Mouse (Mus musculus) thymus, postnatal 0 days (tissue): Measurements from ENCODE around the gene Itga6. TPM values are rescaled to one million over a fixed set of nuclear protein-coding genes. Genes with fewer than 3 reads are reported as not detected.
"Not testable (repeated sequence)": the region's sequence is repeated elsewhere in the genome, so short reads cannot be mapped to it uniquely, and the experiment has no call there.

ENCODE experiments used
- DNase-seq: peaks from one replicate; pipeline ENCODE4 v3.0.0-alpha.2; 2015; ENCODE audit warnings: low spot score
- polyA plus RNA-seq: library from polyadenylated mRNA; unstranded; fragments of >200 nt; fragmentation: Nextera tagmentation; extraction: Ambion mirVana; gene quantifications from 2 replicates; pipeline ENCODE4 v1.2.1, GENCODE M21; 2015

Itga6 gene
- polyA plus RNA-seq: 34.9 and 37.8 TPM in 2 replicates

DNA sequence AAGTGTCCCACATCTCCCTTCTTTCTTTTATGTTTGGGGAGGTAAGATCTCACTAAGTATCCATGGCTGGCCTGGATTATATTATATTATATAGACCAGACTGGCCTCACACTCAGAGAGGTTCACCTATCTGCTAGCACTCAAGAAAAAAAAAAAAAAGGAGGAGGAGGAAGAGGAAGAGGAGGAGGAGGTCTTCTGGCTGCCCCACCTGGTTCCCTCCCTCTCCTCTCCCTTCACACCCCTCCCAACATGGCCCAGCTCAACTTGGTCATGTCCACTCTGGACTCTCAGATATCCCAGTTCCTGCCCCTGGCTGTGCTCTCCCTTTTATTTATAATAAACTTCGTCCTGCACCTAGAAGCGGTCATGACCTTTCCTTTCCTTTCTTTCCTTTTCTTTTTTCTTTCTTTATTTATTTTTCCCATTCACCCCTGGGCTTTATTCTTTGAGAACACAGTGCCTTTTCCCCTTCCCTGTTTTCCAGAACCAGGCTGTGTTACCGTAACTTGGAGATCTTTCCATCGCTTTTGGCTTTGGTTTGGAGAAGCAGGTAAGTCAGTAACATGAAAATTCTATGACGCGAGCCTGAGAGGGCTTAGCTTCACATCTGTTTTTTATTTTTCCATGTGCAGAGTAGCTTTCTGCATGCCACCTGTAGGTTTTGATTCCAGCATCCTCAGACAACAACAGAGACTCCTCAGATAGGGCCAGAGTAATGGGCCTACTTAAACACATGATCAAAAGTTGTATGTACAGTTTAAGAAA is at the start of gene Itga6:
Itga6 (plus strand) TSS at position 7 of the 765 bp plus-strand sequence.
- no peak for DNase-seq

GRCm38 (mm10) chr2:71696776-71697175 is 48.6 kb upstream of the Itga6 start:
- no peak for DNase-seq

DNA sequence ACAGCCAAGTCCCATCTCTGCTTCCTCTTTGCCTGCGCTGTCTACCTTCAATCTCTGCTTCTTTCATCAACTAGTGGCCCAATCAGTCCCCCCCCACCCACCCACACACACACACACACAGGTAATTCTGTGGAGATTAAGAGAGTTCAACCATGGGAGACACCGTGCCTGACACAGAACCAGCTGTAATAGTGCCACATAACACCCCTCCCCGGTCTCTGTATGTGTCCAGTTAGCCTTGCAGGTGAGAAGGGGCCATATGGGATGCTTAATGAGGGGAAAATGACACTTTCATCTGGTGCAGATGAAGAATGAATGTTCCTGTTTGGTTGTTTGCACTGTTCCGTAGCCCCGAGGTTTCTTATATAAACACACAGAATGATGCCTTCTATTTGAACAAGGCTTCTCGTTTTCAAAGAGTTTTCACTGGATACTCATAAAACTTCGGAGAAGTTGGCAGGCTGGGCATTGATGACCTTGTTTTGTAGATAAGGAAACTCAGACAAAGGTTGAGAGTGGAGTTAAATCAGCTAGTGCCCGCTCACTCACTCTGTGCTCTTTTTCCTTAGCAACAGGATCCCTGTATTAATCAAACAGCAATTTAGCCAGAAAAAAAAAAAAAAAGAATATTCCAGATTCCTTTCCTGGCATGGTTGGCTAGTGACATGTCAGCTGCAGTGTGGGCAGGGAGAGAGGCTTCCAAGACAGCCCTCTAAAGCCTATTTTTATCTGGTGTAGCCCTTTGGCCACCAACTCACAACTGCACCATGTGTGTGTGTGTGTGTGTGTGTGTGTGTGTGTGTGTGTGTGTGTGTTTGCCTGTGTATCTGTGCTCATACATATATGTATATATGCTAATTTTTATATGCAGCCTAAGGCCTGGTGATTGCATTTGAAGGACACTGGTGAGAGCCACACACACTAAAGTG is 47.7 kb upstream of the Itga6 start:
- DNase-seq: no peak

DNA sequence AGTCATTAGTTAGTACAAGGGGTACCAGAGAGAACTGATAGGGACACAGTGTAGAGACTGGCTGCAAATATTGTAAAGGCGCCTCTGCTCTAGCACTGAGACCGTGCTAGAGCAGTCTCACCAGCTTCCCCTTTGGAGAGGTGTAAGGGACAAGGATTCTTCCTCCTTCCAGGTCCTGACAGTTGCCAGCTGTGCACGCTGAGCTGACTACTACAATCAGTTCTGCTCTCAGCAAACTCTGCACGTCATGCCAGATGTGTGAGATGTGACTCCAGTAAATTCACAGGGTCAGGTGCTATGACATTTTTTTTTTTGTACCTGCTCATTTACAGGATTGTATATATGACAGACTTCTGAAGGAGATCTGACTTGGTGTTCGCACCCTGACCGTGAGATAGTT is 47.0 kb upstream of the Itga6 start:
- DNase-seq: no peak

GRCm38 (mm10) chr2:71698942-71699341 is 46.5 kb upstream of the Itga6 start:
- DNase-seq: no peak

GRCm38 (mm10) chr2:71701341-71701740 is 44.1 kb upstream of the Itga6 start:
- DNase-seq: no peak

DNA sequence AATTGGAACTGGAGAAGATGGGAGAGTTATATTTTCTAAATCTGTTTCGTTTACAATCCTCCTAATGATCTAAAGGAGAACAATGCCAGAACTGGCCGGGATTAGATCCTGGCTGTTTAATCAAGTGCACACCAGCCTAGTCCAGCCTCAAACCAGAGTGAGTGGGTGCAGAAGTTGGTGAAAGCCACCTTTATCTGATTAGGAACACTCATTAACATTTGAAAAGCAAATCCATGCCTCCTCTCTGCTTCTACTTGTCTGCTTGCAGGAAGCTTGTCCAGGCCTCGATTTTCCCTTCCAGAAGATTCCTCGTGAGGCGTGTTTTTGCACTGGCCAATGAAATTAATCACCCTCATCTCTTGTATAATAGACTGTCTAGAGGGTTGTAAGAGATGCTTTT is 41.1 kb upstream of the Itga6 start:
- no peak for DNase-seq

DNA sequence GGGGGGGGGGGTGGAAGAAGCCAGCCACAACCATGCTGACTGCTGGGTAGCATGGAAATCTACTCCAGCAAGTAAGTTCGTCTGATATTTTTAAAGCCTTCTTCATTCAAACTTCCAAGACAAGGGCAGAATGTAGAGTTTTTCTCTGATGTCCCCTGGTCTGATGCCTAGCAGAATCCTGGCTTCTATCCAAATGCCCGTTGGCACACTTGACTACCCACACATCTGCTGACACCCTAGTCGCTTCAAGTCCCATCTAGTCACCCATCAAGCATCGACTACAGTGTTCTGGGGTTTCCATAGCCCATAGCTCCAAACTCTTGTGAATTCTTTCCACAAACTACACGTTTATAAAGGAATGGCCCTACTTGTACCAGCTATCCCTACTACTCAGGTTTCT is 36.5 kb upstream of the Itga6 start:
- no peak for DNase-seq

DNA sequence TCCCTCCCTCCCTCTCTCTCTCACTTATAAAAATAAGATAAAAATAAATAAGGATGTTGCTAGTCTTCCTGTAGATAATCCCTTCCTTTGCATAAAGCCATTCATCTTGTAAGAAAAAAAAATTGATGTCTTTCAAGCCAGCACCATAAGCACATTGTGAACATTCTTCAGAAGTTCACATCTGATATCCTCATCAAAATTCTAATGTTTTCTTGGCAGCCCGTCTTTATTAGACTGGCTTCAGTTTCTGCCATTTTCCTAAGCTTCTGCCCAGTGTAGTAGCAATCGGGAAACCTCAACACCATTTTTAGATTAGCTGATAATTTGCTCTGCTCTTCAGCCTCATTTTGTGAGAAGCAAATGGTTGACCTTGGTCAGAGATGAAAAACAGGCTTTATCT is 33.8 kb upstream of the Itga6 start:
- no peak for DNase-seq

- DNase-seq: no peak
Observed at GRCm38 (mm10) chr2:71714416-71714815, 31.0 kb upstream of the Itga6 start.

DNA sequence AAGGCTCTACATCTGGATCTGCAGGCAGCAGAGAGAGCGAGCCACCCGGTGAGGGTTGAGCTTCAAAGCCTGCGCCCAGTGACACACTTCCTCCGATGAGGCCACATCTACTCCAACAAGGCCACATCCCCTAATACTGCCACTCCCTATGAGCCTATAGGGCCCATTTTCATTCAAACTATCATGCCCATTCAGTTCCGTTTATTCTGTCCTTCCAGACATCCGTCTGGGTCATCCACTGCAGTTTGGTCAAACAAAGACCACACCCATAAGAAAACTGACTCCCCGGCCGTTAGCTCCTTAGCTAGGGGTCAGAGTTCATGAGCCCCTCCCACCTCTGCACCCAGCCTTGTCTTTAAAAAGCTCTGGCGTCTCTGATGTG is 26.4 kb upstream of the Itga6 start:
- DNase-seq: peak; percentile 33

GRCm38 (mm10) chr2:71719387-71720034 is 25.9 kb upstream of the Itga6 start:
- DNase-seq: no peak

GRCm38 (mm10) chr2:71720556-71720955 is 24.9 kb upstream of the Itga6 start:
- DNase-seq: not testable (repeated sequence)

DNA sequence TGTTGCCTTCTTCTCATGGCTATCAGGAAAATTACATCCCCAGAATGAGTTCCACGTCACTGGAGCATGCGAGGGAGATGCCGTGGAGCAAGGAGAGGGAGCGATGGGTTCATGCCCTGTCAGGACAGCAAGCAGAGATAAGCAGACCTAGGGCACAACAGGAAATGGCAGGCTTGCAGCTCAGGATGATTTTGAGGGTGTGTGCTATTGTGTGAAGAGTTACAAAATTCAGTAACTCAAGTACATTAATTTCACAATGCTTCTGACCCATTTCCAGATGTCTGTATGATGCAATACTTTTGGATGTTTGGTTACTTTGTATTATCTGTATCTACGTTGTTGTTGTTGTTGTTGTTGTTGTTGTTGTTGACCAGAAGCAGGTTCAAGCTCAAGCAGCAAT is 22.5 kb upstream of the Itga6 start:
- DNase-seq: no peak

GRCm38 (mm10) chr2:71723623-71724022 is 21.8 kb upstream of the Itga6 start:
- DNase-seq: no peak

DNA sequence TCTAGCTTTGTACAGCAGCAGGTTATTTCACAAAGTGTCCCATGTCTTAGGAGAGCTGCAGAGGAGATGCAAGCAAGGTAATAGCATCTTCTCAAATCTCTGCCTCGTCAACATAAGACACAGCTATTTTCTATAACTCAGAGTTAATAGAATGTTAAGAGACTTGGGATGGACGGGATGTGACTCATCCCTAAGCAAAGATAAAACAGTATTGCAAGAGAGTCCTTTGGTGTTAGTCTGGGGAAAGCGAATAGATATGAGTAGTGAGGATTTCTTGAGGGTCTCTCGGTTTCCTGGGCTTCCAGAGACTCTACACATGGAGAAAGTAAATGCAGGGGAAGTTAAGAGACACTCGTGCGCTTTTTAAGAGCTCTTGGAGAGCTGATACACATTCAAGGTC is 21.4 kb upstream of the Itga6 start:
- no peak for DNase-seq

- DNase-seq: no peak
Observed at GRCm38 (mm10) chr2:71725446-71725845, 20.0 kb upstream of the Itga6 start.

DNA sequence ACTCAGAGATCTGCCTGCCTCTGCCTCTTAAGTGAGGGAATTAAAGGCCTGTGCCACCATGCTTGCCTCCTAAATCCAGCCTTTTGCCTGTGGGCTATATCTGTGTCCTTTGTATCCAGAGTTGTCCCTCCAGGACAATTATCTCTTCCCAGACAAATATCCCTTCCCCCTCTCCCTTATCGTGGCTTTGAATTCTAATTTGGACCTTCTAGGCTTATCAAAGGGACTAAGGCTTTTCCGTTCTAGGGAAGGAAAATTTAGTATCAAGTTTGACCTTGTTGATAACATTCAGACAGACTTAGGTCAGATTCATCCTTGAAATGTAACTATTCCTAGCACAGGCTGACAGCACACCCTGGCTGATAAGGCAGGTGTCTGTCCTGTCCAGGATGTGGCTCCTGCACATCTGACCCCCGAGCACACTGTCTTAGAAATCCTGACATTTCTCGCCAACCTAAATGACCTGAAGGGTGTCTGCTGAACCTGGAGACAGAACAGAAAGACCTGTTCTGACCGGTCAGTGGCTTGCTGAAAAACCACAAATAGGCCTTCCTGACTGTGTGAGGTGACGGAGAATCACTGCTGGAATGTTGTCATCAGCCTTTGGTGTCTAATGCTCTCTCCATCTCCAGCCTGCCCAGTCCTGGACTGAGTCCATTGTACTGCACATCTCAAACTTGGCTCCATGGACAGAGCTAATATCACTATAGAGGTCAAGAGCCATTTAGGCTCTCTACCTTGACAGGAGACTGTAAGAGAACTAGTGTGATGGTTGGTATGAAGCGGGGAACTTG is 18.3 kb upstream of the Itga6 start:
- no peak for DNase-seq

DNA sequence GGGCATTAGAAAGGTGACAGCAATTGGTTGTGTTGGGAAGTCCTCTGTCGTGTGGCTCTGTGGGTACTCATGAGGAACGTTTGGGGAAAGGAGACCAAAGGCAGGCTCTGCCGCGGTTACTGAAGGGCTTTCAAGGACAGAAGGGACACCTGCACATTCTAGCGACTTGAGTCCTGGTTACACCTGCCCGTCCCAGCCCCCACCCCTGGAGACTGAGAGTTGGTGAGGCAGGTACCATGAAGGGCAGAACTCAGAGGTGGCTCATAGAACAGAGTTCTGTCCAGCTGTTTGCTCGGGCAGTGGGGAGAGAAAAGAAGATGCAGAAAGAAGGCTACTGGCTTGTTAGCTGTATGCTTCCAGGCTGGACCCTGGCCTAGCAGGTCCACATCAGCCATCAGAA is 17.1 kb upstream of the Itga6 start:
- no peak for DNase-seq

GRCm38 (mm10) chr2:71728796-71729195 is 16.6 kb upstream of the Itga6 start:
- DNase-seq: no peak
